Mouse (Mus musculus): ENCODE measurements around the gene Scfd2.

GRCm38 (mm10) chr5:74166642-74167041 lies 364.9 kb downstream of the Scfd2 start:
- TF ChIP-seq CTCF (IDR thresholded peaks at IDR 0.05; ENCODE audit: low read depth, low read length) (no peak), POLR2A (IDR thresholded peaks at IDR 0.05; ENCODE audit: borderline replicate concordance, low read depth, low read length) (no peak)
